Mouse (Mus musculus) left cerebral cortex, postnatal 4 days (tissue): ENCODE data around the gene Alkbh6. TPM values are rescaled to one million over a fixed set of nuclear protein-coding genes. Genes with fewer than 3 reads are reported as not detected.

ENCODE experiments used
- total RNA-seq, 2 experiments: library from RNA; stranded (reverse); gene quantifications; 2 replicates each; pipeline ENCODE4 v1.2.3; 2021

The Alkbh6 gene
- total RNA-seq, 2 experiments from 2014 or later = 42.0 to 44.2 TPM

Other genes with a start within 250 kb of the Alkbh6 start
- gene Zfp82, start 235.8 kb upstream of the Alkbh6 start, total RNA-seq = 1 to 10 TPM; 4.6 to 8.5 TPM
- 1 to 10 TPM in 1 of 2 experiments, not detected in 1; 1.9 TPM for gene Gm26920, start 218.3 kb upstream of the Alkbh6 start, total RNA-seq
- gene Zfp566, start 218.2 kb upstream of the Alkbh6 start, total RNA-seq = 10 to 100 TPM; 12.9 to 17.3 TPM
- 10 to 100 TPM; 64.8 to 65.3 TPM for gene Zfp260, start 213.9 kb upstream of the Alkbh6 start, total RNA-seq
- gene Zfp382, start 186.8 kb upstream of the Alkbh6 start, total RNA-seq = 10 to 100 TPM; 33.0 to 33.9 TPM
- 10 to 100 TPM; 66.8 to 68.1 TPM for gene Zfp146, start 139.0 kb upstream of the Alkbh6 start, total RNA-seq
- 1 to 10 TPM; 1.5 to 2.0 TPM for gene Cox7a1, start 124.6 kb upstream of the Alkbh6 start, total RNA-seq
- gene Capns1, start 109.9 kb upstream of the Alkbh6 start, total RNA-seq = 100 to 1,000 TPM; 193 to 198 TPM
- gene Polr2i, start 76.8 kb upstream of the Alkbh6 start, total RNA-seq = 10 to 100 TPM; 94.9 to 96.9 TPM
- 100 to 1,000 TPM; 229 to 238 TPM for gene Tbcb, start 76.4 kb upstream of the Alkbh6 start, total RNA-seq
- not detected for gene Ovol3, start 73.0 kb upstream of the Alkbh6 start, total RNA-seq
- under 1 TPM; 0.40 to 0.54 TPM for gene Thap8, start 28.6 kb upstream of the Alkbh6 start, total RNA-seq
- gene Wdr62, start 28.3 kb upstream of the Alkbh6 start, total RNA-seq = 1 to 10 TPM; 5.0 to 5.5 TPM
- gene Clip3, start 17.0 kb upstream of the Alkbh6 start, total RNA-seq = 100 to 1,000 TPM; 403 to 414 TPM
- 1 to 10 TPM; 6.9 to 8.3 TPM for gene Syne4, start 6.1 kb downstream of the Alkbh6 start, total RNA-seq
- under 1 TPM; 0.58 to 0.66 TPM for gene E130208F15Rik, start 13.0 kb downstream of the Alkbh6 start, total RNA-seq
- gene Sdhaf1, start 15.2 kb downstream of the Alkbh6 start, total RNA-seq = 1 to 10 TPM; 7.1 to 7.4 TPM
- gene Lrfn3, start 54.1 kb downstream of the Alkbh6 start, total RNA-seq = 10 to 100 TPM; 46.3 to 50.7 TPM
- 10 to 100 TPM; 10.4 to 11.0 TPM for gene Tyrobp, start 105.0 kb downstream of the Alkbh6 start, total RNA-seq
- not detected for gene Hcst, start 111.1 kb downstream of the Alkbh6 start, total RNA-seq
- gene Nfkbid, start 113.0 kb downstream of the Alkbh6 start, total RNA-seq = 1 to 10 TPM; 2.1 to 3.0 TPM
- gene Aplp1, start 136.8 kb downstream of the Alkbh6 start, total RNA-seq = 100 to 1,000 TPM; 739 to 767 TPM
- gene Kirrel2, start 149.0 kb downstream of the Alkbh6 start, total RNA-seq = under 1 TPM; 0.26 to 0.56 TPM
- gene Nphs1, start 149.6 kb downstream of the Alkbh6 start, total RNA-seq = under 1 TPM in 1 of 2 experiments, not detected in 1; 0.08 TPM
- under 1 TPM in 1 of 2 experiments, not detected in 1; 0.66 TPM for gene Prodh2, start 184.9 kb downstream of the Alkbh6 start, total RNA-seq
- 100 to 1,000 TPM; 356 to 358 TPM for gene Arhgap33, start 226.3 kb downstream of the Alkbh6 start, total RNA-seq
- gene Hspb6, start 243.5 kb downstream of the Alkbh6 start, total RNA-seq = 1 to 10 TPM; 4.7 to 5.5 TPM
- gene Proser3, start 243.6 kb downstream of the Alkbh6 start, total RNA-seq = 10 to 100 TPM in 1 of 2 experiments, 1 to 10 TPM in 1; 7.6 to 10.1 TPM